Mouse (Mus musculus) urinary bladder, postnatal 10 days (tissue): ENCODE results near the gene Fam92b.
A peak's percentile ranks its signal among the peaks of the same experiment; 100 is the strongest.

Source experiments
- DNase-seq: peaks from one replicate; pipeline ENCODE4 v3.0.0; 2022; ENCODE audit warnings: low spot score

Gene Fam92b

GRCm38 (mm10) chr8:120177318-120178123 lies at the start of gene Fam92b:
Gene Fam92b (minus strand): TSS chr8:120177466.
- DNase-seq, result no peak

- no peak for DNase-seq
Measured at GRCm38 (mm10) chr8:120225421-120226151, 48.3 kb upstream of the Fam92b start.

DNA sequence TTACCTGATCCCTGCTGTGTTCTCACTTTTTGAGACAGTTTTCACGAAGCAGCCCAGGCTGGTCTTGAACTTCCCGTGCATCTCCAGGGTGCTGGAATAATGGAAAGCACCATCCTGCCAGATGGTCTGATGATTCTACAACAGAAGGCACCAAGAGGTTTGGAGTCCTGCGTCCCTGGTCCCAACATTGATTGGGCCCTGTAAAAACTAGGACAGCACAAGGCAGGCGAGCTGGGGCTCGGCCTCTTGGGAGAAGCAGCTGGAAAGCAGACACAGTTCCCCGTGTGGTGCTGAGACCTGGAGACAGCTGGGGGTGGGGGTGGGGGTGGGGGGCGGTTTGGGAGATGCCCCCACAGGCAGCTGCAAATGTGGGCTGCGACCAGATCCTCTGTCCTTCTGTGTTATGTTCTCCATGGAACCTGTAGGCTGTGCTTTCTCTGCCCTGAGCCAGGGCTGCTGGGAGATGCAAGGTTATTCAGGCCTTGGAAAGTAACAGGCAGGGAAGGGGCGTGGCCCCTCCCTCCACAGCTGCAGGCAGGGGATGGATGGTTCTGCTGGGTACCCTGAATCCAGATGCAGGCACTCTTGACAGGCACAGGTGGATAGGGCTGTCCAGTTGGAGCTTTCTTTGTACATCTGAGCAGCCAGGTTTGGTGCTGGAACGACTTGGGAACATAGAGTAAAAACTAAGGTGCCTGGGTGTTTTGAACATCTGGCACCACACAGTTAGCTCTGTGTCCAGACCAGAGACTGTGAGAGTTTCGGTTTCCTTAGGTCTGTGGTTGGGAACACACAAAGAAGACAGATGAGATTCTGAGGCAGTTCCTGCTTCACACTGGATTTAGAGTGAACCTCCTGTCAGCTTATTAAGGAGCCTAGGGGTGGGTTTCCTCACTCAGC lies 47.5 kb upstream of the Fam92b start:
- no peak for DNase-seq

GRCm38 (mm10) chr8:120222548-120222947 lies 45.3 kb upstream of the Fam92b start:
- DNase-seq, result no peak

- DNase-seq, result no peak
Measured at GRCm38 (mm10) chr8:120216855-120217830, 39.9 kb upstream of the Fam92b start.

GRCm38 (mm10) chr8:120215416-120216141 lies 38.3 kb upstream of the Fam92b start:
- no peak for DNase-seq

DNA sequence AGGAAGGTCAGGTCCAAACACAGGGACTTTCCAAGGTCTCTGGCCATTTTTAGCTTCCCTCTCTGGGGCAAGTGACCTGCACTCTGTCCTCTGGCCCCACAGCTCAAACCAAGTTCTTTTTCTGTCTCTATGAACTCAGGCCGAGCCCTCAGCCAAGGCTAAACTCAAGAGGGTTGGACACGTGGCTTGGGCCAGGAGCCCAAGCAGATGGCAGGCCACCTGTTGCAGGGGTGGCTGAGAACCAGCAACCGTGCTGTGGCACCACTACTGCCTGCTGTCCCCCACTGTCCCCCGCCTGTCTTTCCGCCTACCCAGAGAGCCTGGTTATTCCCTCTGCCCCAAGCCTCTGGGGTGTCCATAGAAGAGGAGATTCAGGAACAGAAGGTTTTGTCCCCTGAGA lies 36.7 kb upstream of the Fam92b start:
- no peak for DNase-seq

GRCm38 (mm10) chr8:120213229-120213628 lies 36.0 kb upstream of the Fam92b start:
- DNase-seq, result no peak

DNA sequence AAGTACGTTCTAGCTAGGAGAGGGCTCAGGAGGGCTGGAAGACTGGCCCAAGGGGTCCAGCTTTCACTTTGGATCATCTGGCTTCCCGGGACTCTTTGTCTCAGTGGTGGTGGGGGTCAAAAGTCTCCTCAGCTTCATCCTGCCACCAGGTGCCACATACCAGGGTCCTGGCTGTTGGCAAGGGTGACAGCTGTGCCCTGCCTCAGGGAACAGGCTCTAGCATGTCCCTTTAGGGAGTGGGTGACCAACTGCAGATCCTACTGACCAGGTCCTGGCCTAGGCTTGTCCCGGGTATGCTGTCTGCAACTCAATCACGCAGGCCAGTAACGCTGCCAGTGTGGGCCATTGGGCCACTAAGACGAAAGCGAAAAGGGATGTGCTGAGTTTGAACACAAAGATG lies 35.3 kb upstream of the Fam92b start:
- no peak for DNase-seq

DNA sequence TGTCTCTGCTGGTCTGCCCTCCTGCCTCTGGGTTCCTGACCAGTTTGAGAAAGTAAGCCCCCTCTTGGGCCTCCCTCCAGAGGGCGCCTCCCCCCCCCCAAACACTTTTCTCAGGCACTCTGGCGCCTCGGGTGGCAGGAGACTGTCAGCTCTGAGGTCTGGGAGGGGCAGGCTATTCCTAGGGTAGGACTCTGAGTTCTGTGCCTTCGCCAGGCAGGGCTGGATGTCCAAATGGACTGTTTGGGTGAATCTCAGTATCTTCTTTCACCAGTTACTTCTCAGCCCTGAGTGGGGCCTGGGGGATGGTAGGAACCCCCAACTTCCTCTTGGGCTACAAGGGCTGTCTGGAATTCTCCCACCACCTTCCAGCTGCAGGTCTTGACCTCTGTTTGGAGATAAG lies 34.1 kb upstream of the Fam92b start:
- DNase-seq, result no peak

DNA sequence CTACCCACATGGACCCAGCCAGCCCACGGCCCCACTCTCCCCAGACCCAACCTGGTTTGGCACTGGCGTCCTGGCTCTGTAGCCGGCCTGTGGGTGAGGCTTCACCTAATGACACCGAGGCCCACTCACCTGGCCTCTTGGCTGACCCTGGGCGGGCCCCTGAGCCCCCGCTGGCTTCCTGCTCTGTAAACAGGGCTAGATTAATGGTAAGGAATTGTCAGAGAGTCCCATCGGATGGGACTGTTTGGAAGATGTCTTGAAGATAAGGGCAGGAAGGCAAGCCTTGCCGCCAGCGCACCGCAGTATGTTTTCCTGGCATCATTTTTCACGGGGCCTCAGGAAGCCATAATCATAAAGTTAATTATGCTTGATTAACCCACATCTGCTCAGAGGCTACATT lies 30.8 kb upstream of the Fam92b start:
- DNase-seq, result no peak

DNA sequence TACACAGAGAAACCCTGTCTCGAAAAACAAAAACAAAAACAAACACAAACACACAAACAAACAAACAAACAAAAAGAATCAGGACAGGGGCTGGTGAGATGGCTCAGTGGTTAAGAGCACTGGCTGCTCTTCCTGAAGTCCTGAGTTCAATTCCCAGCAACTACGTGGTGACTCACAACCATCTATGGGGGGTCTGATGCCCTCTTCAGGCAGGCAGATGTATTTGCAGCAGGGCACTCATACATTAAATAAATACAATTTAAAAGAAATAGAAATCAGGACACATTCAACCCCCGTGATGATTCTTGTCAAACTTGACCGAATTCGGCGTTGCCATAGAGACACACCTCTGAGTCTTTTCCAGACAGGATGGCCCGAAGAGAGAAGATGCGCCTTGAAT lies 30.1 kb upstream of the Fam92b start:
- no peak for DNase-seq

- DNase-seq, result no peak
Measured at GRCm38 (mm10) chr8:120205916-120206315, 28.6 kb upstream of the Fam92b start.

DNA sequence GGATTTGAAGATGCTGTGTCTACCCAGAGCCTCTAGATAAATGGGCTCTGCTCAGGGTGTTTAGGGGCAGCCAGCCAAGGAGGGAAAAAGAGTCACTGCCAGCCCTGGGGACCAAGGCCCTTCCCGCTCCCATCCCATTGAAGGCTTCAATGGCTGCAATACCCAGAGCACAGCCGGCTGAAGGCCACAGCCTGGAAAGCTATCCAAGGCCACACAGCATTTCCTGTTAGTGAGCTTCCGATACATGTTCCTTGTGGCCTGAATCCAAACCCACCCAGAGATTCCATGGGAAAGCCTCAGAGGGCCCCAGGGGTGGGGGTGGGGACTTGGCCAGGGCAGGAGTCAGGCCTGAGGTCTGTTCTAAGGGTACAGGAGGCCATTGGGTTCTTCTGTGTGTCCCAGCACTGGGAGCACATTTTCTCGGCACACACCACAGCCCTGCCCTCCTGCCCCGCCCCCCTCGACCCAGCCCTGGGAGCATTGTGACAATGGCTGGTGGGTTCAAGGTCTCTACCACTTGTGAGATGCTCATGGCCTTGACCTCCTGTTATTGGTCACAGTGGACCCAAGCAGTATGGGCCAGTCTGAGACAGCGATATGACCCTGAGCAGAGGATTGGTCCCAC lies 27.6 kb upstream of the Fam92b start:
- no peak for DNase-seq

DNA sequence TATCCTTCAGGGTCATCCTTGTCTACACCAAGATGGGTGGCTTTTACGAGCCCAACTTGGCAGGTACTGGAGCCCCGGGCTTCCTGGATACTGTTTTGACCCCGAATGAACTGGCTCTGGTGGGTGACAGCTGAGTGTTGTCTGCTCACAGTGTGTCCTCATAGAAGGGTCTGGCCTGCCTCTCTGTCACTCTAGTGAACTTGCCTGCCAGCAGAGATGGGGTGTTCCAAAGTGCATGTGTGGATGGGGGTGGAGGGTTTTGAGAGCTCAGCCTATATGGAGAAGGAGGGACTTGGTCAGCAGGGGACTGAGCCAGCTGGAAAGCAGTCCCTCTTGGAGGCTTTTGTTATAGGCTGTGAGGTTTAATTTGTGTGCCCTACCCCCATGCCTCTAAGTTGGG lies 25.3 kb upstream of the Fam92b start:
- DNase-seq, result no peak

- DNase-seq, result no peak
Measured at GRCm38 (mm10) chr8:120201351-120201750, 24.1 kb upstream of the Fam92b start.

DNA sequence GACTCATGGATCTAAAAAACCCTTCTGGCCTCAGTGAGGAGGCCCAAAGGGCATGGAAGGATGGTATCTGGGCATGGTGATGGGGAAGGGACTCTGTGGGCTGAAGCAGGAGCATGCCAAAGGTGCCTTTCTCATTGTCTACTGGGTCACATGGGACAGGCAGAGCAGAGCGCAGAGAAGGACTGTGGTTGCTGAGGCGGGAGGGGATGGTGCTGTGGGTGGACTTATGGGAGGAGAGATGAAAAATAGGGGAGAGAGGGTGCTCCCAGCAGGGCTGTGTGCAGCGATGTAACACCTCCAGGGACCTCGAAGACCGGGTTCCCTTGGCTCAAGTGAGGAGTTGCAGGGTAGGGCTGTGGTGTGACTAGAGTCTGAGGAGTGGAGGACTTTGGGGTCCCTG lies 14.9 kb upstream of the Fam92b start:
- DNase-seq, result no peak

- no peak for DNase-seq
Measured at GRCm38 (mm10) chr8:120191633-120192032, 14.4 kb upstream of the Fam92b start.

DNA sequence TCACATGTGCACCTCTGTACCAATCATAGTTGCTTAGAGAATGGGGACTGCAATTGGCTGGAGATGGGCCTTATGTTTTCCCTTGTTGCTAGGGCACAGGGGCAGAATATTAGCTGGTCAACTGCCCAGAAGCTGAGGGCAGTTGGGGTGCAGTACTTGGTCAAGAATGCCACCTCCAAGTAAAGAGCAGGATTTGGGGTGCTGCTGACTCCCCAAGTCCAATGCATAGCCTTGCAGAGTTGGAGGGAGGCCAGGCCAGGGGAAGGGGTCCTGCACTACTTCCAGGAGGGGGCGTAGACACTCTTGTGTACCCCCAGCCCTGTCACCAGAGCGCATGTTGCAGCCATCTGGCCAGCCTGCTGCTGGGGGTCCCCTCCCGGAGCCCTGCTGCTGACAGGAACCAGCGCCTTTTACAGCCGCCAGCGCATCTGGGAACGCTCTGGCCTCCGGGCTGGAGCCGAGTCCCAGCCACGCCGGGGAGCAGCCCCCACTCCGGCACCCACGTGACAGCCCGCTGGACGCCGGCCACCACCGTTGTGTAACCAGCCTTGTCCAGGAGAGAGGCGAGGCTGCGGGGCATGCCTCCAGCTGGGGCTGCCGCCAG lies 13.6 kb upstream of the Fam92b start:
- peak; percentile 89 for DNase-seq
